Mouse (Mus musculus): ENCODE results near the gene Cdk4.

Gene Cdk4

DNA sequence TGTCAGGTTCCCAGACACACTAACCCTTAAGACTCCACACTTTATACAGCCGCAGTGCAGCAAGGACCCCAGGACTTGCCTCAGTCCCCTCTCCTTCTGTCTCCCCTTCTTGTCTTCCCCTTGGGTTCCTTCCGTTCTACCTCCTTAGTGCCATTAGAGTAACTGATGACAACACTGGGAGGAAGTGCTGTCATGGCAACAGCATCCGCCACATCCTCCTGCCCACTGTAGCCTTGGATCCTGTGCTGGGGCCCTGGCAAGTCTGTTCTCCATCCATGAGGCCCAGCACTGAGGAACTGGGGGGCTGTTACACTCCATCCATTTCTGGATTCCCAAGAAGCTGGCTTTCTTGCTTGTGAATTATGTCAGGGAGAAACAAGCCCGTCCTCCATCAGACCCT is 12.7 kb downstream of the Cdk4 start:
- no peak for DNase-seq

- no peak for DNase-seq
These were observed 14.2 kb downstream of the Cdk4 start for GRCm38 (mm10) chr10:127077515-127077914.

GRCm38 (mm10) chr10:127078001-127078676 is 14.8 kb downstream of the Cdk4 start:
- no peak for DNase-seq

- peak; percentile 77 to 86 for DNase-seq
These were observed 15.6 kb downstream of the Cdk4 start for GRCm38 (mm10) chr10:127078677-127079575.

DNA sequence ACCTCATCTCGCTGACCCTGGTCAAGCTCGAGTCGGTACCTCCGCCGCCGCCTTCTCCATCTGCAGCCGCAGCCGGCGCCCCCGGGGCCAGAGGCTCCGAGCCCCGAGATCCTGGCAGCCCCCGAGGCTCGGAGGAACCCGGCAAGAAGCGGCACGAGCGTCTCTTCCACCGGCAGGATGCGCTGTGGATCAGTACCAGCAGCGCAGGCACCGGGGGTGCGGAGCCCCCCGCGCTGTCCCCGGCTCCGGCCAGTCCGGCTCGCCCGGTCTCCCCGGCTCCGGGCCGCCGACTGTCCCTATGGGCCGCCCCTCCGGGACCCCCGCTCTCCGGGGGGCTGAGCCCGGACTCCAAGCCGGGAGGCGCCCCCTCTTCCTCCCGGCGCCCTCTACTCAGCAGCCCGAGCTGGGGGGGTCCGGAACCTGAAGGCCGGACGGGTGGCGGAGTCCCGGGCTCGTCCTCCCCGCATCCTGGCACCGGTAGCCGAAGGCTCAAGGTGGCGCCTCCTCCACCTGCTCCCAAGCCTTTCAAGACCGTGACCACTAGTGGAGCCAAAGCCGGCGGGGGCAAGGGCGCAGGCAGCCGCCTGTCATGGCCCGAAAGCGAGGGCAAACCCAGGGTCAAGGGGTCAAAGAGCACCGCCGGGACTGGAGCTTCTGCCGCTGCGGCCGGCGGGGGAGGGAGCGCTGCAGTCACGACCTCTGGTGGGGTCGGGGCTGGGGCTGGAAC is 16.5 kb downstream of the Cdk4 start:
- DNase-seq: peak; percentile 60 to 66

DNA sequence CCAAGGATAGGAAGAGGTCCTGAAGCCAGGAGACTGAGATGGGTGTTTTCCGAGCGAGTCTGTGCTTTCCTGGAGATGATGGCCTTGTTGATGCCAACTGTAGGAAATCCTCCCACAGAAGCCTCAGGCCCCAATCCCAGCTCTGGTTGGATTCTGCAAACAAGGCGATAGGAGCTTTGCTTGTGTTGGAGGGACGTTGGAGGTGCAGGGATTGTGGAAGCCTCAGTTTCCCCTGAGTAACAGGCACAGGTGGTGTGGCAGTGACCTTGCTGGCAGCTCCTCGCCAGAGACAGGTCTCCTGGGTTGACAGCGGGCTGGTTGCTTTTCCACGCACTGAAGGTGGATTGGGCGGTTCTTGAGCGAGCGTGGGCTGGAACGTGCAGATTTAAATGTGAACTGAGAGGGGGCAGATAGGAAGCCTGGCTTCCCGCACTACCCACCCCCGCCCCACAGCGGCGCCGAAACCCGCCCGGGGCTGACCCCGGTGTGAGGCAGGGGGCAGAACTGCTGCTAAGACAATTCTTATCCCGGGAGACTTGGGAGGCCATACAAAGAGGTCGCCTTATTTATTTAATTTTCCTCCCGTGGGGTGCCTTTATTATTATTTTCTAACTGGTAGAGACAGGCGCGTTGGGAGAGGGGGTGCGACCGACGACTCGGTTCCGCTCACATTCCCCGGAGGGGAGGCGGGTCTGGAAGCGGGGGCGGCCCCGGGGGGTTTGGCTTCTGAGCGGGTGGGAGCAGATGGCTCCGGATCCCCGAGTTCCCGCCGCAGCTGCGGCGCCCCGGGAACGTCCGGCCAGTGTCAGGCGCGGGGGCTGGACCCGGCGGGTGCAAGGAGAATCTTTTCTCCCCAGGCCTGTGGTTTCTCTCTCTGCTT is 17.8 kb downstream of the Cdk4 start:
- peak; percentile 64 to 76 for DNase-seq

- no peak for DNase-seq
These were observed 18.8 kb downstream of the Cdk4 start for GRCm38 (mm10) chr10:127081996-127082620.

DNA sequence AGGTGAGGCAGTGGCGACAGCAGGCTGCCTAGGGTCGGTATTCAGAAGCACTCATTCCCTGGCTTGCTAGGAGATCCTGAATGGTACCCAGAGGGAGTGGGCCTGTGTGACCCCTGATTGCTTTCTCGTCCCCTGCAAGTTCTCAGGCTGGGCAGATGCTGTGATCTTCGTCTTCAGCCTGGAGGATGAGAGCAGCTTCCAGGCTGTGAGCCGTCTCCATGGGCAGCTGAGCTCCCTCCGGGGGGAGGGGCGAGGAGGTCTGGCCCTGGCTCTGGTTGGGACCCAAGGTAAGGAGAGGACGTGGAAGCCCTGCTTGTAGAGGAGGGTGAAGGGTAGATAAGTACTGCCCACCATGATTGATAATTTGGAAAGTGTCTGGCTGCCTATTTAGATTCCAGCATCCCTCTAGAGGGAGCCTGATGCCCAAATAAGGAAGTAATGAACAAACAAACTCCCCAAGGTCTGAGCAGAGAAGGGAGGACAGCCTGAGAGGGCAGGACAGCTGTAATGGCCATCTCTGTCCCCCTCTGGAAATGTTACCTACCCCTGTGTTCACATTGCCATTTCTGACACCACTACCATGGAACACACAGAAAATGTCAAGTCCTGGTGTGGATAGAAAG is 20.1 kb downstream of the Cdk4 start:
- DNase-seq: no peak

- DNase-seq: peak; percentile 39 to 52
These were observed 20.6 kb downstream of the Cdk4 start for GRCm38 (mm10) chr10:127083915-127084306.

DNA sequence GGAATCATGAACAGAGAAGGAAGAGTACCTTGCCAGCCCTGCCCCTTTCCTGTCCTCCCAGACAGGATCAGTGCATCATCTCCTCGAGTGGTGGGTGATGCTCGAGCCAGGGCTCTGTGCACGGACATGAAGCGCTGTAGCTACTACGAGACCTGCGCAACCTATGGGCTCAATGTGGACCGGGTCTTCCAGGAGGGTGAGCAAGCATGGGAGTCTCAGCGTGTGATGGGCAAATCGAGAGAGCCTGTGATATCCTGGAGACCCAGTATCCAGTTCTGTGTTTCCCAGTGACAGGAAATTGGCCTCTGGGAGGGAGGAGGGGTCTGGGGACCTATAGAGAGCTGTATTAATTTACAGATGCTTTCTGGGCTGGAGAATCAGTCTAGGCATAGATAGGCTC is 21.7 kb downstream of the Cdk4 start:
- no peak for DNase-seq

GRCm38 (mm10) chr10:127085633-127086032 is 22.3 kb downstream of the Cdk4 start:
- DNase-seq: no peak

DNA sequence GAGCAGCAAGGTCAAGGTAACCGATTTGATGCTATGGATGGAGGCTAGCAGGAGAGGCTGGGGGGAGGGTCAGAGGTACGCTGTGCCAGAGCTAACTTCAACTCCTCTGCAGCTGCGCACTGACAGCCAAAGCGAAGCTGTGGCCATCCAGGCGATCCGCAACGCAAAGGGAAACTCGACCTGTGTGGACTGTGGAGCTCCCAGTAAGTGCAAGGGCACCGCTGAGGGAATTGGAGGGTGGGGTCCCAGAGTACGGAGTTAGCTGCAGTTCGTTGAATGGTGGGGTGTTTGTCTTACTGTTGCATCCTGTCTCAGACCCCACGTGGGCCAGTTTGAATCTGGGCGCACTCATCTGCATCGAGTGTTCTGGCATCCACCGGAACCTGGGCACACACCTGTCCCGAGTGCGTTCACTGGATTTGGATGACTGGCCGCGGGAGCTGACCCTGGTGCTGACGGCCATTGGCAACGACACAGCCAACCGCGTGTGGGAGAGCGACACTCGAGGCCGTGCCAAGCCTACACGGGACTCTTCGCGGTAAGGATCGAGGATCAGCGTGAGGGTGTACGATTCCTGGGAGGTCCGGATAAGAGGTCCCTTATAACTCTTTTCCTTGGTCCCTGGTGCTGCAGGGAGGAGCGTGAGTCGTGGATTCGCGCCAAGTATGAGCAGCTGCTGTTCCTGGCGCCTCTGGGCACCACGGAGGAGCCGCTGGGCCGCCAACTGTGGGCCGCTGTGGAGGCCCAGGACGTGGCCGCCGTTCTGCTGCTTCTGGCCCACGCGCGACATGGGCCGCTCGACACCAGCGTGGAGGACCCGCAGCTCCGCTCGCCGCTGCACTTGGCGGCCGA is 27.5 kb downstream of the Cdk4 start:
- no peak for DNase-seq

DNA sequence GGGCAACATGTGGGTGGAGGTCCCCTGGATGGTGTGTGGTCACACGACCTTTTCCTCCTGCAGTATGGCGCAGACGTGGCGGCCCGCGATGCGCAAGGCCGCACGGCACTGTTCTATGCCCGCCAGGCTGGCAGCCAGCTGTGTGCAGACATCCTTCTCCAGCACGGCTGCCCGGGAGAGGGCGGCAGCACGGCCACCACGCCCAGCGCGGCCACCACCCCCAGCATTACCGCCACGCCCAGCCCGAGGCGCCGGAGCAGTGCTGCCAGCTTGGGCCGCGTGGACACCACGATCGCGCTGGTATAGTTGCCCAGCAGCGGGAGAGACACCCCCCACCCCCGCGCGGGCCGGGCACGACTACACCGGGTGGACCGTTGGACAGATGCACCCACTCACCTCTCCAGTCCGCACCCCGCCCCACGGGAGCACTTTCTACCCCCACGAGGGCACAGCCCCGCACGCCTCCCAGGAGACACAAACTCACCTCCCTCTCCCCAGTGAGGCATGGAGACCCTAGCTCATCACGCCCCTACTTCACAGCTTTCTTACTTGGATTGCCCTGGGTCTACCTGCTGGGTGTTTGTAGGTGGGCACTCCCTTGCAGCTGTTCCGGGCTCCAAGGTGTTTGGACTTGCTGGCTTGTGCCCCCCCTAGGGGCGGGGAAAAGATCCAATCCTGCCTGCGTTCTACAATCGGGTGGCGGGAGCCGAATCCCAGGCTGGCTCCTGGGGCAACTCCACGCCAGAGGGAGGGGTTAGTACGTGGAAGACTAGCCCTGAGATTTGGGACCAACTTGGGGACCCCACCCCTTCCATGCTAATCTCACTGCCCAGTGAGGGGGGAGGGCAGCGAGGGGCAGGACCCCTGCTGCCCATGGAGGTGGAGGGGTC is 28.4 kb downstream of the Cdk4 start:
- DNase-seq: peak in 1 of 2 experiments; percentile 37

- DNase-seq: no peak
These were observed 29.4 kb downstream of the Cdk4 start for GRCm38 (mm10) chr10:127092742-127093141.

DNA sequence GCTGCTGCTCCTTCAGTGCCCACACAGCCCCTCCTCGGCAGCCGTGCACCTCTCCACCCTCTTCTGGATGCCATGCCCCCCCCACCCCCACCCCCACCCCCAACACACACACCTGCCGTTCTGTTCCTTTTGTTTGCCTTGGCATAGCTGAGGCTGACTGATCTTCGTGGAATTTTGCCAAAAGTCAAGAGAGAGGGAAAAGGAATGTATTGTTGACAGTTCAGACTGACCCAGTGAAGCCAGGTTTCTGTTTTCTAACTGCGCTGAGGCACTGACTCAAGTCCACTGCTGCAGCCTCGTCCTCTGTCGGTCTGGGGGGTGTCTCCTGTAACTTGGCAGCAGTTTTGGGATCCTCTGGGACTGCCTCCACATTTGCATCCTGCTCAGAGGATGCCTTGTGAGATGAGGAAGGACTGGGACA is 31.1 kb downstream of the Cdk4 start:
- DNase-seq: peak; percentile 25 to 40

- no peak for DNase-seq
These were observed 35.2 kb downstream of the Cdk4 start for GRCm38 (mm10) chr10:127098514-127098913.

- no peak for DNase-seq
These were observed 35.9 kb downstream of the Cdk4 start for GRCm38 (mm10) chr10:127099191-127099590.

DNA sequence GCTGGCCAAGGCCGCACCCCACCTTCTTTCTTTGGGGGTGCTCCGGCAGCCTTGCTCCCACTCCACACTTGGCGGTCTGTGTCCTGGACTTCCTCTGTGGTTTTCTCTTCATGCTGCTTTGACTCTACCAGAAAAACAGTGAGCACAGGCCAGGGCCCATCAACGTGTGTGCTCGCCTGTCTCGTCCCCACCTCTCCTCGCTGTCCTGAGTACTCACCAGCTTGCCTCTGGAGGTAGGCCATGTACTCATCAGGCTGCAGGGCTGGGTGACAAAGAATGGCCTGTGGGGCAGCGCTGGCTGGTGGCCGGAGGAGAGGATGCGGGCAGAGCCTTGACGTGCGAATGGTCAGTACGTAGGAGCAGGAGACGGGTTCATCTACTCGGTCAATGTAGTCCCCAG is 36.5 kb downstream of the Cdk4 start:
- DNase-seq: no peak

DNA sequence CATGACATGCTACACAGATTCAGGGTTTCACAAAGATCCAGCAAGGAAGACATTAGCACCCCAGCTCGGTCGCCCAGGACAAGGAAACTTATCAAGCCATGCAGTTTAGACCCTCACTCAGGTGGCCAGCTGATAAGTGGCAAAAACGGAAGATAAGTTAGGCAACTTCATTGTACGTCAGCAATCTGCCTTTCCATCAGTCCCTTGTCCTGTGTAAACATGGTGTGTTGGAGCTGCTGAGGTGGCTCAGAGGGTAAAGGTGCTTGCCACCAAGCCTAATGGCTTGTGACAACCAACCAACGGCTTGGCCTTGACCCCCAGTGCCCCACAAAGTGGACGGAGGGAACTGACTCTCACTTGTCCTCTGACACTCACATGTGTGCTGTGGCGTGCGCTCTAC is 37.1 kb downstream of the Cdk4 start:
- DNase-seq: no peak

Data from cerebellum, postnatal 36 days (tissue).